Mouse (Mus musculus) macrophage (primary cell): Measurements from ENCODE around the gene Mcpt2. TPM values are rescaled to one million over a fixed set of nuclear protein-coding genes. Genes with fewer than 3 reads are reported as not detected.

ENCODE experiments used
- polyA plus RNA-seq: library from polyadenylated mRNA; stranded (reverse); fragments of 250-400 nt; gene quantifications from 3 replicates; pipeline ENCODE4 v1.2.4, GENCODE M21; 2018; ENCODE audit warnings: inconsistent platforms

Mcpt2 gene
- polyA plus RNA-seq, 1 experiment from 2014 or later: not detected

Other genes with a start within 250 kb of the Mcpt2 start
- not detected in 3 replicates for gene Nfatc4, start 218.9 kb upstream of the Mcpt2 start, polyA plus RNA-seq
- 0.69 to 1.1 TPM (median 0.70 TPM) in 3 replicates for gene Nynrin, start 188.0 kb upstream of the Mcpt2 start, polyA plus RNA-seq
- not detected in 3 replicates for gene Cbln3, start 157.6 kb upstream of the Mcpt2 start, polyA plus RNA-seq
- gene Khnyn, start 157.1 kb upstream of the Mcpt2 start, polyA plus RNA-seq: 7.7 to 19.3 TPM (median 13.1 TPM) in 3 replicates
- gene Sdr39u1, start 141.7 kb upstream of the Mcpt2 start, polyA plus RNA-seq: 1.5 to 3.1 TPM (median 2.0 TPM) in 3 replicates
- gene Cma1, start 97.4 kb upstream of the Mcpt2 start, polyA plus RNA-seq: not detected in 3 replicates
- gene Cma2, start 91.1 kb upstream of the Mcpt2 start, polyA plus RNA-seq: not detected in 3 replicates
- not detected in 3 replicates for gene Mcpt1, start 24.1 kb upstream of the Mcpt2 start, polyA plus RNA-seq
- not detected in 3 replicates for gene Mcpt9, start 11.5 kb upstream of the Mcpt2 start, polyA plus RNA-seq
- gene Mcpt4, start 20.3 kb downstream of the Mcpt2 start, polyA plus RNA-seq: not detected in 3 replicates
- gene Mcpt8, start 43.2 kb downstream of the Mcpt2 start, polyA plus RNA-seq: 0.23 TPM in 1 of 3 replicates, not detected in the others
- gene Ctsg, start 60.5 kb downstream of the Mcpt2 start, polyA plus RNA-seq: 0.37 to 1.1 TPM in 2 of 3 replicates, not detected in the other
- not detected in 3 replicates for gene Gzme, start 78.6 kb downstream of the Mcpt2 start, polyA plus RNA-seq
- gene Gzmd, start 90.6 kb downstream of the Mcpt2 start, polyA plus RNA-seq: not detected in 3 replicates
- not detected in 3 replicates for gene Gzmg, start 117.5 kb downstream of the Mcpt2 start, polyA plus RNA-seq
- gene Gzmn, start 132.6 kb downstream of the Mcpt2 start, polyA plus RNA-seq: not detected in 3 replicates
- gene Gzmf, start 169.4 kb downstream of the Mcpt2 start, polyA plus RNA-seq: not detected in 3 replicates
- not detected in 3 replicates for gene Gzmc, start 192.6 kb downstream of the Mcpt2 start, polyA plus RNA-seq
- 0.16 TPM in 1 of 3 replicates, not detected in the others for gene Gzmb, start 220.2 kb downstream of the Mcpt2 start, polyA plus RNA-seq